In the genomic region with DNA sequence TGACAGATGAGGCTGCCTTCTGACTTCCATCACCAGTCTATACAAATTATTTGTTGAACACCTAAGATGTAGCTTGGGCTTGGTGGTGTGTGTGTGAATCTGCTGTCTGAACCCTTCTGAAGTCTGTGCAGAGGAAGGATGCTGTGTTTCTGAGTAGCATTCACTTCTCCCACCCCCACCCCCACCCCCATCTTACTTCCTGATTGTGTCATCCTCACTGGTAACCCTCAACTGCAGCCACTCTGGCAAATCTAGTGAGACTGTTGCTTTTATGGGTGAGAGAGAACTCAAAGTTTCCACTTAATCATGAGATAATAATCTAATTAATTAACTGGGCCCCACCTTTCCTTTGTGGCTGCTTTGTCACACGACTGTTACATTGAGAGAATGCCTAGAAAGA, we compare ENCODE assay signal across 23 mouse cellular contexts.
DNase-seq lines count a peak whose midpoint lies in the region; ATAC-seq and TF ChIP-seq lines count a peak whose summit lies in the region.
"Had no signal": no experiment of that assay in that cellular context is flagged by ENCODE, and none has a peak within 500 bp of the region (broad histone marks: within the 10 kb centered on the region; RNA-seq: fewer than 3 reads in every experiment).

No protein-coding gene starts in this region.

- peak; percentile 3 for DNase-seq in embryo, embryonic 9.5 days (ENCODE audit: extremely low spot score)
- no peak for DNase-seq in embryo, embryonic 10 days (ENCODE audit: low spot score)
- peak; percentile 32 for DNase-seq in MEL (ENCODE audit: low read depth, low spot score)
- DNase-seq in lung, postnatal 0 days (ENCODE audit: low spot score), result no peak
- DNase-seq in layer of hippocampus, adult 2 months (ENCODE audit: low spot score in 2 of 2), result no peak
- DNase-seq: adrenal gland, adult 8-10 months; adrenal gland, postnatal 14 days; adrenal gland, postnatal 36 days; cerebellum, adult 11-12 months; cerebellum, adult 2 months; cerebellum, adult 9-10 months; cerebellum, postnatal 10 days; cerebellum, postnatal 25 days had no signal

- no peak for TF ChIP-seq POLR2A in MEL (IDR thresholded peaks at IDR 0.05; ENCODE audit: control insufficient read depth in 1 of 2, insufficient read depth in 1 of 2, low read depth in 1 of 2, low read length in 2 of 2, poor library complexity in 1 of 2)

- H3K27me3 ChIP-seq in MEL (ENCODE audit: control insufficient read depth in 1 of 2, insufficient read depth in 2 of 2, low read length in 2 of 2), result no peaks in the 10 kb centered on the region
- H3K27me3 ChIP-seq in lung, postnatal 0 days (replicated peaks; ENCODE audit: insufficient read depth, low read length), result no peaks in the 10 kb centered on the region
- H3K27me3 ChIP-seq: embryonic facial prominence, embryonic 13.5 days; embryonic facial prominence, embryonic 15.5 days had no signal

- H3K4me3 ChIP-seq in MEL (ENCODE audit: control insufficient read depth in 1 of 2, insufficient read depth in 1 of 2, low read depth in 2 of 2, low read length in 2 of 2), result no peak overlapping the region
- no peak overlapping the region for H3K4me3 ChIP-seq in lung, postnatal 0 days (ENCODE audit: low read depth, low read length)
- H3K4me3 ChIP-seq in layer of hippocampus, adult 2 months, result no peak overlapping the region
- H3K4me3 ChIP-seq: embryonic facial prominence, embryonic 13.5 days; embryonic facial prominence, embryonic 15.5 days; erythroblast, embryonic 14.5 days; forebrain, embryonic 12.5 days had no signal

- no peak overlapping the region for H3K27ac ChIP-seq in MEL (ENCODE audit: control insufficient read depth, low read depth, low read length)
- H3K27ac ChIP-seq in lung, postnatal 0 days (ENCODE audit: low read length), result no peak overlapping the region
- H3K27ac ChIP-seq in layer of hippocampus, adult 2 months, result no peak overlapping the region
- H3K27ac ChIP-seq: embryonic facial prominence, embryonic 13.5 days; embryonic facial prominence, embryonic 15.5 days; forebrain, embryonic 12.5 days had no signal

- H3K9me3 ChIP-seq in MEL (replicated peaks; ENCODE audit: insufficient read depth, low read length), result no peaks in the 10 kb centered on the region
- H3K9me3 ChIP-seq in lung, postnatal 0 days (ENCODE audit: low read length), result no peaks in the 10 kb centered on the region
- H3K9me3 ChIP-seq: embryonic facial prominence, embryonic 13.5 days; embryonic facial prominence, embryonic 15.5 days; forebrain, embryonic 12.5 days had no signal

- H3K9ac ChIP-seq in MEL (ENCODE audit: control insufficient read depth, low read depth, low read length, poor library complexity, severe bottlenecking), result no peak overlapping the region
- H3K9ac ChIP-seq in lung, postnatal 0 days (replicated peaks; ENCODE audit: low read depth), result no peak overlapping the region
- H3K9ac ChIP-seq: embryonic facial prominence, embryonic 13.5 days; embryonic facial prominence, embryonic 15.5 days; forebrain, embryonic 12.5 days had no signal

- no peak overlapping the region for H3K4me2 ChIP-seq in lung, postnatal 0 days (replicated peaks; ENCODE audit: low read depth, low read length)
- H3K4me2 ChIP-seq: embryonic facial prominence, embryonic 13.5 days; embryonic facial prominence, embryonic 15.5 days; forebrain, embryonic 12.5 days had no signal

- no peak for TF ChIP-seq RAD21 in MEL (IDR thresholded peaks at IDR 0.05; ENCODE audit: low read depth, low read length)

- WGBS in lung, postnatal 0 days, result 40% methylated on average over 1 of the region's 1 CpGs

- no peak for TF ChIP-seq CTCF in MEL (IDR thresholded peaks at IDR 0.05 in 2 of 3, conservative IDR thresholded peaks at IDR 0.05 in 1 of 3; ENCODE audit: control insufficient read depth in 1 of 3, insufficient read depth in 1 of 3, low read depth in 2 of 3, low read length in 3 of 3, poor library complexity in 1 of 3, severe bottlenecking in 1 of 3)
- TF ChIP-seq CTCF in lung, postnatal 0 days (IDR thresholded peaks at IDR 0.05), result no peak
- TF ChIP-seq CTCF in layer of hippocampus, adult 2 months (conservative IDR thresholded peaks at IDR 0.05), result no peak

- no peak for TF ChIP-seq EP300 in MEL (IDR thresholded peaks at IDR 0.05; ENCODE audit: low read depth in 1 of 2, low read length in 2 of 2)
- TF ChIP-seq EP300 in lung, postnatal 0 days (IDR thresholded peaks at IDR 0.05), result no peak

- peaks cover 0 to 3% of the 10 kb centered on the region in 2 experiments; a peak in 2 of 4 replicates for H3K36me3 ChIP-seq in MEL (ENCODE audit: control insufficient read depth in 1 of 2, insufficient read depth in 2 of 2, low read length in 2 of 2)
- no peaks in the 10 kb centered on the region for H3K36me3 ChIP-seq in lung, postnatal 0 days (ENCODE audit: insufficient read depth, low read length)
- H3K36me3 ChIP-seq: embryonic facial prominence, embryonic 13.5 days; embryonic facial prominence, embryonic 15.5 days; forebrain, embryonic 12.5 days; G1E had no signal

- H3K4me1 ChIP-seq in MEL (ENCODE audit: control insufficient read depth in 1 of 2, insufficient read depth in 2 of 2, low read length in 2 of 2), result no peaks in the 10 kb centered on the region; a peak in 1 of 4 replicates
- no peaks in the 10 kb centered on the region for H3K4me1 ChIP-seq in lung, postnatal 0 days (ENCODE audit: insufficient read depth, low read depth, low read length)
- H3K4me1 ChIP-seq: embryonic facial prominence, embryonic 15.5 days; forebrain, embryonic 12.5 days had no signal

- ATAC-seq in granulocyte monocyte progenitor cell, adult 5-6 weeks (replicated peaks; ENCODE audit: poor library complexity, severe bottlenecking), result peak; percentile 67
- peak; percentile 72 for ATAC-seq in megakaryocyte progenitor cell, adult 5-6 weeks (replicated peaks; ENCODE audit: poor library complexity)
- no peak for ATAC-seq in lung, postnatal 0 days
- ATAC-seq in erythroid progenitor cell, adult 5-6 weeks (replicated peaks; ENCODE audit: low FRiP score, poor library complexity, severe bottlenecking), result no peak
- ATAC-seq: forebrain, embryonic 14.5 days; forebrain, embryonic 16.5 days had no signal

- H3K79me2 ChIP-seq in MEL (ENCODE audit: control insufficient read depth, insufficient read depth, low read length, poor library complexity), result no peaks in the 10 kb centered on the region

TF ChIP-seq in MEL, 35 proteins besides CTCF, POLR2A, EP300 and RAD21:
- TF ChIP-seq TAL1 (IDR thresholded peaks at IDR 0.05; ENCODE audit: low read length), result no peak
- no peak for TF ChIP-seq USF1 (IDR thresholded peaks at IDR 0.05; ENCODE audit: low read depth, low read length)
- no peak for TF ChIP-seq MYC (IDR thresholded peaks at IDR 0.05; ENCODE audit: low read depth, low read length)
- TF ChIP-seq TCF12 (IDR thresholded peaks at IDR 0.05; ENCODE audit: low read depth, low read length), result no peak

Comparison
In these comparisons a context has a peak if more than half of its experiments do, and no peak if none do; other contexts are left out.
1. DNase-seq: peak in embryo, embryonic 9.5 days (single experiment) and MEL (single experiment); none in embryo, embryonic 10 days (single experiment), lung, postnatal 0 days (single experiment) and layer of hippocampus, adult 2 months (0 of 2).
2. ATAC-seq: peak in granulocyte monocyte progenitor cell, adult 5-6 weeks (single experiment) and megakaryocyte progenitor cell, adult 5-6 weeks (single experiment); none in lung, postnatal 0 days (single experiment) and erythroid progenitor cell, adult 5-6 weeks (single experiment).